Mouse (Mus musculus): ENCODE measurements around the gene Aanat. TPM values are rescaled to one million over a fixed set of nuclear protein-coding genes. Genes with fewer than 3 reads are reported as not detected.

The Aanat gene
- total RNA-seq, 2 experiments from 2014 or later: 0.39 to 0.76 TPM

DNA sequence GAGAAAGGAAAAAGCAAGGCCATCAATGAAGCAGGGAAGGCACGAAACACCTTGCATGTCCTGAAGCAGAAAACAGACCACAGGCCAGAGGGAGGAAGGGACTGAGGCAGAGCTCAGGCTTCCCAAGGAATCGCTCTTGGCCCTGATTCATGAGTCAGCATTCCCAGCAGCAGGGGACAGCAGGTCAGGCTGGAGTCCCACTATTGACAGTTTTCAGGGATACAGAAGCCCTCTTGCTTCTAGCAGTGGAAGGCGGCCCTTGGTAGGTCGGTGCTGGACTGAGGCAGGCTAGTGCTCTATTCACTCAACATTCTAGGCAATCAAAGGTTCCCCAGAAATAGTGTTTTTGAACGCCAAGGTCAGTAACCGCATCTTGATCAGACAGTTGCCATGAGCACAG, 11.7 kb upstream of the Aanat start:
- DNase-seq (ENCODE audit: low spot score in 2 of 2): no peak

DNA sequence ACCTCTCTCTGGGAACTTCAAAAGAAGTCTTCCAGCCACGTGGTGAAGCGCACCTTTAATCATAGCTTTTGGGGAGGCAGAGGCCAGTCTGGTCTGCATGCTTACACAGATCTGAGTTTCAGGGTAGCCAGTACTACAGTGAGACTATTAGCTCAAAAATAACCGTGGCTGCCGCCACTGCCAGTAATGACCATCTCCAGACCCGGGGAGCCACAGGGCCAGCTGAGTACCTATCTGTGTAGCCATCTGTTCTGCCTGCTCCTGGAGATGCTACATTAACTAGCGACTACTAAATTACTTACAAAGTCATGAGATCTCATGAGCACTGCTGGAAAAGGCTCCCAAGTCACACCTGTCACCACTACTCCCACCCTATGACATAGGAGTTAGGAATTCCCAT, 11.2 kb upstream of the Aanat start:
- no peak for DNase-seq (ENCODE audit: low spot score in 2 of 2)

DNA sequence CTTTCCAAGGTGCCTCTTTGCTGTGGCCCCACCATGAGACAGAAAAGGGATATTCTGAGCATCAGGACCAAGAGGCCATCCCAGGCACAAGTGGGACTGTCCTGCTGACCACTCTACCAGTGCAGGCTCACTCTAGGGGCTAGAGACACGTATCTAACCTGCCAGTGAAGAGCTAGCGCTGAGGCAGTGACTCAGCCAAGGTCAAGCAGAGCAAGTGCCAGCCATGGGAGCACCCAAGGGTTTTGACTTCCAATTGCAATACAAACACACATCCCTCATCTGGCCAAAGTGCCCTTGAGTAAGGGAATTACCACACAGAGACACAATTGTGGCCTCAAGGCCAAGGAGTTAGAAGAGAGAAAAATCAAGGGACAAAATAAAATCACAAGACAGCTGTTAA, 10.8 kb upstream of the Aanat start:
- DNase-seq (ENCODE audit: low spot score in 2 of 2): no peak

DNA sequence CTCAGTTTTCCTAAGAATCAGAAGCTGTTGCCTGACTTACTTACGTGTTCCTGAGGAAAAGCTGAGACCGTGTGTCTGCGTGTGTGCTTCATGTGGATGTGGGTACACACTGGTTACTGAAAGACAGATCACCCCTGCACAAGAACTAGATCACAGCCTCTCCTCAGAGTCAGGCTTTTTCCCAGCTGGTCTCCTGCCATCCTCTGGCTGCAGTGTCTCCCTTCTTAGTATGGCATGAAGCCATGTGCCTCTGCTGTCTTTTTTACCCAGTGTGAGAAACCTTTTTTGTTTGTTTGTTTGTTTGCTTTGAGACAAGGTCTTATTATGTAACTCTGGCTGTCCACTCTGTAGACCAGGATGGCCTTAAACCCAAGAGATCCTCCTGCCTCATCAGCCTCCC, 7.0 kb upstream of the Aanat start:
- DNase-seq (ENCODE audit: low spot score in 2 of 2): no peak

DNA sequence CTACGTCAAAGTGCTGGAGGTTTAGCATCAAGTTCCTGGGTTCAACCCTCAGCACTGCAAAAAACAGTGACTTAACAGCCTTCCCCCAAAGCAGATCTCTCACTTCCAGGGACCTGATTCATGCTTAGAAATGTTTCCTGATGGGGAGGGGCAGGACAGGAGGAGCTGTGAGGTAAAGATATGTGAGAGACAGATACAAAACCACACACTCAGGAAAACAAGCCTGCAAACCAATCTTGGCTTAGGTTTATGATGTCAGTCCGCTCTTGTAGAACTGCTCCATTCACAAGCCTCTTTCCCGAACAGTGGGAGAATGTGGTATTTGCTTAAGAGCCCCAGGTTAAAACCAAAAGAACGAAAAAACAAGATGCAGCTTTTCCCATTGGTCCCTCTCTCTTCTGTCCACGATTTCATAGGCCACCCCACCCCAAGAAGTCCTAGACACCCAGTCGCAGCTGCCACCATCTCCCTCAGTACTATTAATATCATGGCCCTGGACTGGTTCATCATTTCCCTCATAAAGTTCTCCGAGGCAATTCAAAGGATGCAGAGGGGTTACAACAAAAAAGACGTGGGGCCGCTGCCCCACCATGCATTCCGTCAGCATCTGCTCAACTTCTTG, 6.1 kb upstream of the Aanat start:
- no peak for DNase-seq (ENCODE audit: low spot score in 2 of 2)

DNA sequence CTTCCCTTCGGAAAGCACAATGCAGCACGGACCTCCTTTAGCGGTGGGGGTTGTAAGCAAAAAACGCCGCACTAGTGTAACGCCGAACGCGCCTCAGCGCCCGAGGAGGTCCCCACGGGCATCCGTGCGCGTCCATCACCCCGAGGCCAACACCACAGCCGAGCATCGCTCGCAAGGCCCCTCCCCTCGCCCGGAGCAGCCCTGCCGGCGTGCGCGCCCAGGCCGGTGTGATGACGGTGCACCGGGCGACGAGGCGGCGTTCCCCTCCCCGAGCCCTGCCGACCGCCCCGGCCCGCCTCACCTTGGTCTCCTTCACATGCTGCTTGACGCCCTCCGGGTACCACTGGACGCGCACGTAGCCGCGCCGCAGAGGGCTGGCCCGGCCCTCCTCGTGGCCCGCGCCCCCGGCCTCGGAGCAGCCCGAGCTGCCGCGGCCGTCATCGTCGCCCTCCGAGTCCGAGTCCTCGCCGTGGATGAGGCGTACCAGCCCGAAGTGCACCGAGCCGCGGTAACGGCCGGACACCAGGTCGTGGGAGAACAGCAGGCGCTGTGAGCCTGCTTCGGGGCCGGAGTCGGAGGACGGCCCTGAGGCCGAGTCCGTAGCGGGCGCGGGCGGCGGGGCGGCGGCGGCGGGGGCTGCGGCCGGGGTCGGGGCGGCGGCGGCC, 5.4 kb upstream of the Aanat start:
- DNase-seq (ENCODE audit: low spot score in 2 of 2): peak in 1 of 2 experiments; percentile 52

DNA sequence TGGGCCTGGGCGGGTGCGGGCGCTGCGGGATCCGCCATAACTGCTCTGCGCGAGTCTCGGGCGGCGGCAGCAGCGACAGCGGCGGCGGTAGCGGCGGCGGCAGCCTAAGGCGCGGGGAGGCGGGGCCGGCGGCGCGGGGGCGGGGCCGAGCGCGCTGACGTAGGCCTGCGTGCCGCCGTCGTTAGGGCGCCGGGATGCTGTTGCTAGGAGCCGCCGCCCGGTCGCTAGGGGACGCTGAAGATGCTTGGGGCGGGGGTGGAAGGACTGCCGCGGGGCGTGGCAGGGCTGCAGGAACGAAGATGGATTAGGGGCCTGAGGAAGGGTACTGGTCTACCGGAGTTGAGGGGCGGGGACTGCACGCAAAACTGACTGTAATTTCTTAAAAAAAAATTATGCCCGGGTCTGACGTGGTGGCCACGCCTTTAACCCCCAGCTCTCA, 4.8 kb upstream of the Aanat start, which contains the start of gene Ube2o:
Gene Ube2o, minus strand, starts transcription at position 72 of the 439 bp plus-strand sequence.
- peak; percentile 80 to 84 for DNase-seq (ENCODE audit: low spot score in 2 of 2)

DNA sequence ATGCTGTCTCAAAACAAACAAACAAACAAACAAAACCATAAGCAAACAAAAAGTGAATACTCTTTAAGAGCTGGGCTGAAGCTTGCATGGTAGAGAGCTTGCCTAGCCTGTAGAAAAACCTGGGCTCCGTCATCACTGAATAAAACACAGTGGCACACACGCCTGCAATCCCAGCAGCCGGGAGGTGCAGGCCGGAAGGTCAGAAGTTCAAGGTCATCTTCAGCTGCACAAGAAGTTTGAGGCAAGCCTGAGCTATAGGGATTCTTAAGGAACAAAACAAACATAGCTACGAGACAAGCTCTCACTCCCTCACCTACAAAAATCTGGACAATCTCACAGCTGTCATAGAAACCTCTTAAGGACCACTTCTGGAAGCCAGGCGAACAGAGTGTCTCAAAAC, 550 bp upstream of the Aanat start:
- DNase-seq (ENCODE audit: low spot score in 2 of 2): no peak

DNA sequence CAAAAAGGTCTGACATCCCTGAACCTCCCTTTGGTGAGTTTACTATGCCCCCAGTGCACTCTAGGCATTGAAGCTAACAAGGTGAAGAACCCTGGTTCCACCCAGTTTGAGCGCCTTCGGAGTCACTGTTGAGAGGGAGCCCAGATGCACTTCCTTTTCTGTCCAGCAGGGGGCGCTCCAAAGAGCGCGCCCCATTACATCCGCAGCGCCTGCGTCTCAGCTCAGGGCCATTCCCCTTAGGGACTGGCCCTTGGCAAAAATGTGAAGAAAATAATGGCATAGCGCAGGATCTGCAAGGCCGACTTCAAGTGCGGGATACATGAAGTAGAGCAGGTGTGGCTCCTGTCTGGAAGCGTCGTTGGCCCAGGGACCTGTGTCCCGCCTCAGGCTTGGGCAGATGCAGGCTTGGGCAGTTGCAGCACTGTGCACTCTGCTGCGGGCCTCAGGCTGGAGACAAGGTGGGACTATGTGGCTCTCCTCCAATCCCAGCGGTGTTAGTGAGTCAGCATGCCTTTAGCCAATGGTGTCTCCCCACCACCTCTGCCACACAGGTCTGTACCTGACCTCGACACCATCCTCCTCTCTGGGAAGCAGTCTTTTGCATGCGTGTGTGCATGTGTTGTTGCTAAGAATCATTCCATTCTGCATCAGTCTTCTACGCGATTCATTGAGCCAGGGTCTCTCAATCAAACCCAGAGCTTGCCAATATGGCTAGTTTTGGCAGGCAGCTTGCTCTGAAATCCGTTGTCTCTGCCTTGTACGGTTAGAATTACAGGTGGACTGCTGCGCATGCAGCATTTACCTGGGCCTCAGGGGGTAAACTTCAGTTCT, 784 bp downstream of the Aanat start:
- DNase-seq (ENCODE audit: low spot score in 2 of 2): peak; percentile 63 to 67

DNA sequence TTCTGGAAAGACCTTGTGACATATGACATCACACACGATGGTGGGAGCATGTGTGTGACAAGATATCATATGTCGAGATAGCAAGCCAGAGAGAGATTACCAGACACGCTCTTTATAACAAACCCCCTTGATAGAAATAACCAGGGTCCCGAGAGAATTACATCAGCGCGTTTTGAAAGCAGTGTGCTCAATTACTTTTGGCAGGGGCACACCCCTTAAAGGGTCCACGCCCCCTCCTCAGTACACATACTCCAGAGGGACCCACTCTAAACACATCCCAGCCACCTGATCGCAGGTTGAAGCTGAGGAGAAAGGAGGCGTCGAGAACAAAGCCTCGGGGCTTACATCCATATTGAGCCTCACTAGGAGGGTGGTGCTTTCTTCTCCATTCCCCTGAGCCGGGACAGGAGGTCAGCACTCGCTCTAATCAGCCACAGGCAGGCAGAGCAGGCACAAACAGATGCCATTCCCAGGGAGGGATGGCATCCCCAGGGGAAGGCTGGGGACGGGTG, 2.8 kb downstream of the Aanat start:
- no peak for DNase-seq (ENCODE audit: low spot score in 2 of 2)

DNA sequence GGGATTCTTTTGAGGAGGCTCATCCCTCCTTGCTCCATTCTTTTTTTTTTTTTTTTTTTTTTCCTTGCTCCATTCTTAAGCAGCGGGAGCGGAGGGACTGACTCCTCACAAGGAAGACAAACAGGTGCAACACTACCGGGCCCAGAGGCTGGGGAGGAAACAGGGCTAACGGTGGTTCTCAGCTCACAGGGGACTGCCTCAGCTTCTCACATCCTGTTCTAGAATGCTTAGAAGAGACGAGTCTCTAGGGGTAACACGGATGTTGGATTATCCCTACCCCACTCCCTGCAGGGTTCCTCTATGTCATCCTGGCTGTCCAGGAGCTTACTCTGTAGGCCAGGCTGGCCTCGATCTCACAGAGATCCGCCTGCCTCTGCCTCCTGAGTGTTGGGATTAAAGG, 3.3 kb downstream of the Aanat start:
- no peak for DNase-seq (ENCODE audit: low spot score in 2 of 2)

DNA sequence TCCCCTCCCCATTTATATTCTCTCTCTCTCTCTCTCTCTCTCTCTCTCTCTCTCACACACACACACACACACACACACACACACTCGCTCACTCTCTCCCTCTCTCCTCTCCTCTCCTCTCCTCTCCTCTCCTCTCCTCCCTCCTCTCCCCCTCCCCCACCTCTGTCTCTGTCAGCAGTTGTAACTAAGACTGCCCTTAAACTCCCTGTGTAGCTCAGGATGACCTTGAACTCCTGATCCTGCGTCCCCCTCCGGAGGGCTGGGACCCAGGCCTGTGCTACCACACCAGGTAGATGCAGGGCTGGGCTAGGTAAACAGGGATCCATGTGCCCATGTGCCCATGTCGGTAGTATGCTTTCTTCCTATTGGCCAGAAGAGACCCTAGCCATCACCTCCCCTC, 5.4 kb downstream of the Aanat start:
- no peak for DNase-seq (ENCODE audit: low spot score in 2 of 2)

DNA sequence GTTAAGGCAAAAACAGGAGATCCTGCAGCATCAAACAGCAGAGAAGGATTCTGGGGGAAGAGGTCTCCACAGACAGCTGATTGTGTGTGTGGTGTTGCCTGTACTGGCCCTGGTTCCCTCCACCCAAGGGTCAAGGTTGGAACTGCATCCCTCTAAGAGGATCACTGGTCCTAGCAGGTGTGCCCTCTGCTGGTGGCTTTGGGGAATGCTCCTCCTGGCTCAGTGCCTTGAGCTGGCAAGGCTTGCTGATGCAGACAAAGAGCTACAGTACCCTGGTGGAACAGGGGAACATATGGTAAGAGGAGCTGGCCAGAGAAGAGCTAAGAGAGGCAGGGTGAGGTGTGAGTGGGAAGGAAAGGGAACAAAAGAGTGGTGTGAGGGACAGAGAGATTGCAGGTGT, 6.2 kb downstream of the Aanat start:
- peak; percentile 95 to 97 for DNase-seq (ENCODE audit: low spot score in 2 of 2)

DNA sequence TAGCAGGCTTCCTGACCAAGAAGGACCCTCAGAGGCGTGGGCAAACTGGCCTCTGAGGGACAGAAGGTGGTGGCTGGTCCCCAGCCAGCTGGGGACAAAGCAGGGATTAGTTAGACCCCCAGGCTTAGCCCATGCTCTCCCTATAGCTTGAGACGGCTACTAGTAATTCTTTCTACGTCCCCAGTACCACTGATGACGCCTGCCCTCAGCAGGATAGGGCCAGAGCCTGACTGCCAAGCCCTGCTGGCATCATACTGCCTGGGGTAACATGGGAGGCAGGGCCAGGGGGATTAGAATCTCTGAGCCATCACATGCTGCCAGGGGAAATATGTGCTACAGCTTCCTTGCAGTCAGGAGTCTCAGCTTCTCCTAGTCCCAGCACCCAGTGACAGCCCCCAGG, 7.1 kb downstream of the Aanat start:
- DNase-seq (ENCODE audit: low spot score in 2 of 2): no peak

DNA sequence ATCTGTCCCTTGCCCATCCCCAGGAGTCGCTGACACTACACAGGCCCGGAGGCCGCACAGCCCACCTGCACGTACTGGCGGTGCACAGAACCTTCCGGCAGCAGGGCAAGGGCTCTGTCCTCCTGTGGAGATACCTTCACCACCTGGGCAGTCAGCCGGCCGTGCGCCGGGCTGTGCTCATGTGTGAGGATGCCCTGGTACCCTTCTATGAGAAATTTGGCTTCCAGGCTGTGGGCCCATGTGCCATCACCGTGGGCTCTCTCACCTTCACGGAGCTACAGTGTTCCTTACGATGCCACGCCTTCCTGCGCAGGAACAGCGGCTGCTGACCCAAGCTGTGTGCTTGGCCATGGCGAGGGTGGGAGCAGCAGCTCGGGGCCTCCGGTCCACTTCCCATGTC, 10.5 kb downstream of the Aanat start:
- no peak for DNase-seq (ENCODE audit: low spot score in 2 of 2)

DNA sequence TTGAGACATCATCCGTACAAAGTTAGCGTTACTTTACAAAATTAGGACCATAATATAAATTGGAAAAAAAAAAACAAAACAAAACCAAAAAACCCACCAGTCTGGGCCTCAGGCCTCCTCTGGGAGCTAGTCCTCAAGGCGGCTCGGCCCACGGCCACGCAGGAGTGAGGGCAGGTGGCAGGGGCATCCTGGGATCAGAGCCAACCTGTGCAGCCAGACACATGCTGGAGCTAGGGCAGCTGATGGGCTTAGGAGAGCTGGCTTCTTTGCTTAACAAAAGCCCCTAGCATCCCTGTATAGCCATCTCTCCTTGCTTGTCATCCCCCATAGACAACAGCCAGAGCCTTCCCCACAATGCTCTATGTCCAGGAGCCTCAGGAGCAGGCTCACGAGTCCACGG, 12.0 kb downstream of the Aanat start:
- DNase-seq (ENCODE audit: low spot score in 2 of 2): no peak

DNA sequence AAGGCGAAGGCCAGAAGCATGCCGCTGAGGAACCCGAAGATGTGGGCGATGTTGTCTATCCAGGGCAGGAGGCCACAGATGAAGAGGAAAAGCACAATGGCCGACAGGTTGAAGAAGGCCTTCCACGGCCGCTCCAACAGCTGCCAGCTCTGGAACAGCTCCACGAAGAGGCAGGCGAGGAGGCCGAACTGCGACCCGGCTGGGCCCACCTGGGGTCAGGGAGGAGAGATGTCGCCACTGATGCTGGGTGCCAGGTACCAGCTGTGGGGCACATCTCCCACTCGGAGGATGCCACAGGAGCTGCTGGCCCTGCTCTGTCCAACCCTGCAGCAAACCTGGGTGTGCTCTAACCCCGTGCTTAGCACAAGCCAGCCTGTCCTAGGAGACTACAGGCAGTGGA, 13.0 kb downstream of the Aanat start:
- DNase-seq (ENCODE audit: low spot score in 2 of 2): no peak

DNA sequence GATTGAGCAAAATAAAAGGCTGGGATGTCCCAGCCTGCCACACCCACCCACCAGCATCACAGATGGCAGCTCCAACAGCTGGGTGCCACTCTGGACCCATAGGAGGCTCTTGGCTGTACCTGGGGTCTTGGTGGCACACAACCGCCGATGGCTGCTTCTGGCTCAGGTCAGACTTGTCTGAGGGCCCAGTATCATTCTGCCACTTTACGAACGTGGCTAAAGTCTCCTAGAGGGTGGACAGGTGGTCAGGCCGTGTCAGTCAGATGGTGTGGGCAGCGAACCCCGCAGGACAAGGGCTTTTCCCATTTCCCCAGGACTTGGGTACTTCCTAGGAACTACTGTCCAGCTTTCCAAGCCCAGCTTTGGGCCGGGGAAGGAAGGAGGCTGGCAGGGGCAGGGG, 14.9 kb downstream of the Aanat start:
- no peak for DNase-seq (ENCODE audit: low spot score in 2 of 2)

DNA sequence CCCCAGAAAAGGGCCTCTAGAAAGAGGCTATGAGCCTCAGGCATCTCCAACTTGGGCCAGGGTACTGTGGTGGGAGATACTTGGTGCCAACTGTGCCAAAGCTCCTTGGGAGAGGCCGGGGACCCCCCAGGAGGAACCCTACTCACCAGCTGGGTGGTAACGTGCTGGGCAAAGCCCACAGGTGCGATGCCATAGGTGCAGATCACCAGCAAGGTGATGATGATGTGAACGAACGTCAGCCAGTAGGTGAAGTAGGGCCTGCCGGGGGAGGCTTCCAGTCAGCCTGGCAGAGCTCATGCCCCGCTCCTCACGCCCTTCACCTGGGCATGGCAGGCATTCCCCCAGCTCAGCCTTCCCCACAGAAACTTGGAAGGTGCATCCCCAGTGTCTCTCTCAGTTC, 15.8 kb downstream of the Aanat start:
- no peak for DNase-seq (ENCODE audit: low spot score in 2 of 2)

DNA sequence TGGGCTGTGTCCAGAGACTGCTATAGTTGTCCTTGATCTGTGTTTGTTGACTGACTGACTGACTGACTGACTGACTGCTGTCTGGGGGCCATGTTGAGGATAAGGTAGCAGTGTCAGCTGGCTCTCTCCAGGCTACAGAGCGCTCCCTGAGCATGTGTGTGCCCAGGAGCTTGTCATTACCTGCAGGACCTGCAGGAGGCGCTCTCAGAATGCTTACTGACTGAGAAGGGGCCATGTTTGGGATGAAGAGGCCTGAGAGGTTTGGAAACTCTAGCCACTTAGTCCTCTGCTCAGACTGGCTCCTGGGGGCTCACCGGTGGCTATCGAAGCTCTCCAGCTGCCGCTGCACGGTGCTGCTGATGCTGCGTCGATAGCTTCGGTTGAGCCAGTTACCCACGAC, 17.1 kb downstream of the Aanat start:
- no peak for DNase-seq (ENCODE audit: low spot score in 2 of 2)

DNA sequence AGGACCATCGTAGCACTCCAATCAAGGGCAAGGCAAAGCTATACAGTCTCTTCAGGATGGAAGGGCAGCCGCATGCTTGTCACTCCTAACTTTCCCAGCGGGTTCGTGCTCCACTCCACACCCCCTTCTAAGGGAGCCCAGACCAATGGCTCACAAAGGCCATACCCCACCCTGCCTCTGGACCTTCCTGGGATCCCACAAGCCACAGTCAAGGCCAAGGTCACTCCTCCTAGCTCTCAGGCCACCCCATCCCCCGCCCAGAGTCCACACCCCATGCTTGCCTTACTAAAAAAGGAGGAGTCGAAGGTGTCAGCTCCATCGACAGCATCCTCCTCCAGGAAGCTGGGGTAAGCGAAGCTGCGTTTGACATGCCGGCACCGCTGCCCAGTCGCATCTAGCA, 17.9 kb downstream of the Aanat start:
- DNase-seq (ENCODE audit: low spot score in 2 of 2): no peak

DNA sequence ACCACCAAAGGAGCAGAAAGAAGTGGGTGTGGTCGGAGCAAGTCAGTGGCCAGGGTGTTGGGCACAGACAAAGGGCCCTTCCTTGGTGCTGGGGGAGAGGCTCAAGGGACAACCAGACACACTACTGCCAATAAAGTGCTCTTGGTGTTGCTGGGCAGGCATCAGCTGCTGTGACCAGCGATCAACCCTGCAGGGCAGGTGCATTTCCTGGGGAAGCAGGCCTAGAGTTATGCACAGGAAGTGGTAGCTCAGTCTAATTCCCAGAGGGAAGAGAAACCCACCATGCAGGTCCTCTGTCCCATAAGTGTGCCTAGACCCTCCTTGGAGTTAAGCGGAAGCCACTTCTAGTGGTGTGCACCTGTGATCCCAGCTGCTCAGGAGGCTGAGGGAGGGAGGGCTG, 21.5 kb downstream of the Aanat start:
- no peak for DNase-seq (ENCODE audit: low spot score in 2 of 2)
